In the genomic region with DNA sequence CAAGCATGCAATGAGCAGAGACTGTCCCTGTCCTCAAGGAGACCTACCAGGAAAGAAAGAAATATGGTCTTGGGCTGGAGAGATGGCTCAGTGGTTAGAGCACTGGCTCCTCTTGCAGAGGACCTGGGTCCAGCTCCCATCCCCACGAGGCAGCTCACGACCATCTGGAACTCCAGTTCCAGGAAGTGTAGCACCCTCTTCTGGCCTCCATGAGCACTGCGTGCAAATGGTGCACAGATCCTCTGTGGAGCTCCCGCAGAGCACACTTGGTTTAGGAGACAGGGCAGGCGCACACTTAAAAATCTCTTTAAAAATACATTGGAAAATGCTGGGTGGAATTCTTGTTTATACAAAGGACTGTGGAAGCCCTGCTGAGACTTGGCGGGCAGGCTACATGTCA, we compare ENCODE assay signal across 10 mouse cellular contexts. TPM values are rescaled to one million over a fixed set of nuclear protein-coding genes. Genes with fewer than 3 reads are reported as not detected.
DNase-seq lines count a peak whose midpoint lies in the region; ATAC-seq and TF ChIP-seq lines count a peak whose summit lies in the region.
"Had no signal": no experiment of that assay in that cellular context is flagged by ENCODE, and none has a peak within 500 bp of the region (broad histone marks: within the 10 kb centered on the region; RNA-seq: fewer than 3 reads in every experiment).

No protein-coding gene starts in this region.

- intact Hi-C loops in left cerebral cortex, adult 2 months (cut with DNase I): no loop called here

- no peak for ATAC-seq in erythroid progenitor cell, adult 5-6 weeks (replicated peaks; ENCODE audit: low FRiP score, poor library complexity, severe bottlenecking)

- H3K4me1 ChIP-seq in cerebellum, adult 2 months (ENCODE audit: control insufficient read depth, insufficient read depth, low read length): no peaks in the 10 kb centered on the region; the same call in 1 of the 2 replicates
- peaks cover 46% of the 10 kb centered on the region for H3K4me1 ChIP-seq in E14TG2a.4 (replicated peaks; ENCODE audit: low read depth, low read length)

- no peak overlapping the region for H3K4me3 ChIP-seq in cerebellum, adult 2 months (replicated peaks; ENCODE audit: insufficient read depth, low read depth, low read length)
- no peak overlapping the region for H3K4me3 ChIP-seq in left cerebral cortex, adult 2 months
- H3K4me3 ChIP-seq in E14TG2a.4 (replicated peaks; ENCODE audit: low read length): peak overlapping the region; percentile 60
- H3K4me3 ChIP-seq: megakaryocyte, embryonic 14.5 days had no signal

- peak; percentile 46; the same call in 1 of the 2 replicates for TF ChIP-seq CTCF in cerebellum, adult 2 months (IDR thresholded peaks at IDR 0.05; ENCODE audit: borderline replicate concordance, insufficient read depth, low read depth, low read length)
- peak; percentile 51 for TF ChIP-seq CTCF in left cerebral cortex, adult 2 months (IDR thresholded peaks at IDR 0.05)
- TF ChIP-seq CTCF in E14TG2a.4 (conservative IDR thresholded peaks at IDR 0.05; ENCODE audit: low read length): peak; percentile 70

- H3K27me3 ChIP-seq in cerebellum, adult 2 months (ENCODE audit: control insufficient read depth, insufficient read depth, low read length): no peaks in the 10 kb centered on the region
- H3K27me3 ChIP-seq in E14TG2a.4 (ENCODE audit: insufficient read depth, low read length): no peaks in the 10 kb centered on the region
- H3K27me3 ChIP-seq: megakaryocyte, embryonic 14.5 days had no signal

- peaks cover 95% of the 10 kb centered on the region for H3K36me3 ChIP-seq in E14TG2a.4 (ENCODE audit: insufficient read depth, low read length)

- TF ChIP-seq POLR2A in cerebellum, adult 2 months (IDR thresholded peaks at IDR 0.05; ENCODE audit: borderline replicate concordance, insufficient read depth, low read length): no peak

- peaks cover 7% of the 10 kb centered on the region; the same call in 1 of the 2 replicates for H3K9me3 ChIP-seq in E14TG2a.4 (ENCODE audit: low read length)

- WGBS in cerebellum, adult 2 months: 63% methylated on average over 6 of the region's 6 CpGs

- DNase-seq in cerebellum, adult 2 months: peak in 1 of 2 experiments; percentile 14
- DNase-seq in cerebellum, postnatal 36 days: no peak
- DNase-seq in left cerebral cortex, adult 2 months (ENCODE audit: extremely low spot score in 1 of 2, low spot score in 2 of 2): no peak
- no peak for DNase-seq in left cerebral cortex, adult 18-20 months (ENCODE audit: low spot score in 2 of 2)
- peak; percentile 40 for DNase-seq in induced T-regulatory cell, adult 2 months (ENCODE audit: low read depth)
- DNase-seq in layer of hippocampus, adult 8-10 months (ENCODE audit: low spot score in 2 of 2): no peak
- DNase-seq: right cerebral cortex, adult 18-20 months had no signal

- no peak overlapping the region for H3K27ac ChIP-seq in cerebellum, adult 2 months (ENCODE audit: insufficient read depth, low read length)
- H3K27ac ChIP-seq in left cerebral cortex, adult 2 months: no peak overlapping the region

RNA-seq across cellular contexts. Expression of gene Slc46a3, which starts 17.1 kb away (rescaled TPM):
- 27.9 and 28.2 TPM in 2 replicates for polyA plus RNA-seq in cerebellum, adult 2 months (2012; rRNA removed)
- 1 to 10 TPM; 5.5 to 8.8 TPM for total RNA-seq in left cerebral cortex, adult 2 months (2021)
- total RNA-seq in left cerebral cortex, adult 18-20 months (2021): 1 to 10 TPM; 6.9 to 7.1 TPM
- total RNA-seq in layer of hippocampus, adult 8-10 months (2022): 10 to 100 TPM in 1 of 4 experiments, 1 to 10 TPM in 3; 7.9 to 11.4 (median 9.6) TPM
- total RNA-seq in erythroid progenitor cell, adult 5-6 weeks (2015; ENCODE audit: low replicate concordance): 37.1 and 40.7 TPM in 2 replicates
- total RNA-seq in erythroid progenitor cell, adult 5-6 weeks (2017; ENCODE audit: low replicate concordance): 18.1 TPM in 2 replicates

RNA-seq across cellular contexts. Expression of gene Pomp, which starts 17.3 kb away (rescaled TPM):
- polyA plus RNA-seq in cerebellum, adult 2 months (2012; rRNA removed): 254 and 260 TPM in 2 replicates
- total RNA-seq in left cerebral cortex, adult 2 months (2021): 100 to 1,000 TPM; 186 to 206 TPM
- total RNA-seq in left cerebral cortex, adult 18-20 months (2021): 100 to 1,000 TPM; 190 to 199 TPM
- total RNA-seq in layer of hippocampus, adult 8-10 months (2022): 100 to 1,000 TPM; 124 to 149 (median 128) TPM
- total RNA-seq in erythroid progenitor cell, adult 5-6 weeks (2015; ENCODE audit: low replicate concordance): 31.7 and 62.5 TPM in 2 replicates
- 35.2 and 60.7 TPM in 2 replicates for total RNA-seq in erythroid progenitor cell, adult 5-6 weeks (2017; ENCODE audit: low replicate concordance)
